Mouse (Mus musculus) neural tube, embryonic 12.5 days (tissue): Measurements from ENCODE around the gene Sap18b. TPM values are rescaled to one million over a fixed set of nuclear protein-coding genes. Genes with fewer than 3 reads are reported as not detected.
"Not testable (repeated sequence)": the region's sequence is repeated elsewhere in the genome, so short reads cannot be mapped to it uniquely, and the experiment has no call there.

Experiments
- ATAC-seq: fragments of 200-750 bp; cut with Nextera tagmentation; 2 replicates; pipeline ENCODE4 v1.8.0; 2017; ENCODE audit warnings: low read depth, mild to moderate bottlenecking, moderate TSS enrichment, moderate library complexity; ENCODE audit not compliant: low FRiP score
- H3K27ac ChIP-seq: fragments of 300-500 bp; sonication (generic); 2 replicates; pipeline ENCODE4 v1.5.1; 2016
- H3K27me3 ChIP-seq: fragments of 300-500 bp; sonication (generic); replicated peaks from 2 replicates; pipeline ENCODE4 v1.6.1; 2016; ENCODE audit warnings: mild to moderate bottlenecking
- H3K36me3 ChIP-seq: fragments of 300-500 bp; sonication (generic); 2 replicates; pipeline ENCODE4 v1.6.1; 2016; ENCODE audit warnings: mild to moderate bottlenecking
- H3K4me1 ChIP-seq: fragments of 300-500 bp; sonication (generic); 2 replicates; pipeline ENCODE4 v1.6.1; 2016
- H3K4me2 ChIP-seq: fragments of 300-500 bp; sonication (generic); replicated peaks from 2 replicates; pipeline ENCODE4 v1.6.1; 2016; ENCODE audit warnings: mild to moderate bottlenecking
- H3K4me3 ChIP-seq: fragments of 300-500 bp; sonication (generic); 2 replicates; pipeline ENCODE4 v1.5.1; 2016
- H3K9ac ChIP-seq: fragments of 300-500 bp; sonication (generic); 2 replicates; pipeline ENCODE4 v1.6.1; 2016; ENCODE audit warnings: mild to moderate bottlenecking
- H3K9me3 ChIP-seq: fragments of 300-500 bp; sonication (generic); 2 replicates; pipeline ENCODE4 v1.6.1; 2016; ENCODE audit warnings: mild to moderate bottlenecking
- WGBS: fragments of 180-500 bp; shearing (Covaris S2); methylation state at CpG from one replicate; pipeline ENCODE4 v1.1.7; 2016; 5-methylcytosine and 5-hydroxymethylcytosine counted together
- polyA plus RNA-seq: library from polyadenylated mRNA; unstranded; fragments of >200 nt; fragmentation: Nextera tagmentation; extraction: Ambion mirVana; gene quantifications from 2 replicates; pipeline ENCODE4 v1.2.1, GENCODE M21; 2016

Sap18b gene
- polyA plus RNA-seq: 355 and 356 TPM in 2 replicates

GRCm38 (mm10) chr8:95825162-95825561 is at the start of gene Sap18b:
TSS of gene Sap18b (plus strand) at chr8:95825346.
- ATAC-seq, H3K4me2 ChIP-seq, H3K9ac ChIP-seq, H3K27me3 ChIP-seq, H3K4me3 ChIP-seq, H3K4me1 ChIP-seq, H3K27ac ChIP-seq, H3K36me3 ChIP-seq, H3K9me3 ChIP-seq: not testable (repeated sequence)
- WGBS: 51% methylated on average over 25 of the region's 25 CpGs

- H3K27me3 ChIP-seq: no peaks in the 10 kb centered on the region
- H3K4me2 ChIP-seq: no peak overlapping the region
- H3K9ac ChIP-seq: no peak overlapping the region
- peaks cover 48% of the 10 kb centered on the region for H3K36me3 ChIP-seq
- H3K9me3 ChIP-seq: peaks cover 5% of the 10 kb centered on the region; the same call in 1 of the 2 replicates
- no peak for ATAC-seq
- H3K4me1 ChIP-seq: no peaks in the 10 kb centered on the region
- H3K4me3 ChIP-seq: no peak overlapping the region
- WGBS: 98% methylated on average over 3 of the region's 3 CpGs
- no peak overlapping the region for H3K27ac ChIP-seq
Observed at GRCm38 (mm10) chr8:95781085-95781484, 44.1 kb upstream of the Sap18b start.

GRCm38 (mm10) chr8:95781775-95782174 is 43.4 kb upstream of the Sap18b start:
- WGBS: 99% methylated on average over 2 of the region's 2 CpGs
- Histone ChIP-seq H3K4me1 (no peaks in the 10 kb centered on the region), H3K36me3 (peaks cover 55% of the 10 kb centered on the region)

GRCm38 (mm10) chr8:95782628-95783027 is 42.5 kb upstream of the Sap18b start:
- Histone ChIP-seq H3K9me3 (peaks cover 5% of the 10 kb centered on the region; the same call in 1 of the 2 replicates), H3K27me3 (no peaks in the 10 kb centered on the region), H3K9ac (no peak overlapping the region), H3K4me3 (no peak overlapping the region), H3K36me3 (peaks cover 63% of the 10 kb centered on the region), H3K4me2 (no peak overlapping the region), H3K4me1 (no peaks in the 10 kb centered on the region), H3K27ac (no peak overlapping the region)
- ATAC-seq: no peak

More at GRCm38 (mm10) chr8:95781775-95782174, 43.4 kb upstream of the Sap18b start:
- no peak overlapping the region for H3K4me2 ChIP-seq
- no peaks in the 10 kb centered on the region for H3K27me3 ChIP-seq
- H3K4me3 ChIP-seq: no peak overlapping the region
- ATAC-seq: no peak
- no peak overlapping the region for H3K9ac ChIP-seq
- H3K27ac ChIP-seq: no peak overlapping the region
- H3K9me3 ChIP-seq: peaks cover 5% of the 10 kb centered on the region; the same call in 1 of the 2 replicates

- Histone ChIP-seq H3K36me3 (peaks cover 63% of the 10 kb centered on the region), H3K9ac (no peak overlapping the region), H3K9me3 (no peaks in the 10 kb centered on the region), H3K4me2 (no peak overlapping the region), H3K27me3 (no peaks in the 10 kb centered on the region), H3K4me3 (no peak overlapping the region), H3K27ac (no peak overlapping the region), H3K4me1 (no peaks in the 10 kb centered on the region)
- WGBS: 98% methylated on average over 3 of the region's 4 CpGs
- no peak for ATAC-seq
Observed at GRCm38 (mm10) chr8:95785591-95785990, 39.6 kb upstream of the Sap18b start.

GRCm38 (mm10) chr8:95795333-95796061 is 29.6 kb upstream of the Sap18b start:
- H3K27ac ChIP-seq, H3K27me3 ChIP-seq, H3K4me3 ChIP-seq, H3K4me2 ChIP-seq, H3K9me3 ChIP-seq, ATAC-seq, H3K36me3 ChIP-seq, H3K9ac ChIP-seq, H3K4me1 ChIP-seq: not testable (repeated sequence)
- WGBS: 93% methylated on average over 5 of the region's 5 CpGs

GRCm38 (mm10) chr8:95799117-95799516 is 26.0 kb upstream of the Sap18b start:
- 94% methylated on average over 6 of the region's 6 CpGs for WGBS
- H3K9ac ChIP-seq: no peak overlapping the region
- H3K9me3 ChIP-seq: no peaks in the 10 kb centered on the region
- no peak overlapping the region for H3K4me2 ChIP-seq
- no peak overlapping the region for H3K27ac ChIP-seq
- ATAC-seq: no peak
- H3K4me1 ChIP-seq: no peaks in the 10 kb centered on the region
- H3K27me3 ChIP-seq: no peaks in the 10 kb centered on the region
- peaks cover 14% of the 10 kb centered on the region for H3K36me3 ChIP-seq
- H3K4me3 ChIP-seq: no peak overlapping the region

GRCm38 (mm10) chr8:95799891-95800290 is 25.3 kb upstream of the Sap18b start:
- Histone ChIP-seq H3K4me3 (no peak overlapping the region), H3K9ac (no peak overlapping the region), H3K27ac (no peak overlapping the region), H3K27me3 (no peaks in the 10 kb centered on the region), H3K4me2 (no peak overlapping the region), H3K36me3 (peaks cover 14% of the 10 kb centered on the region), H3K9me3 (no peaks in the 10 kb centered on the region), H3K4me1 (peaks cover 4% of the 10 kb centered on the region)
- 96% methylated on average over 1 of the region's 1 CpGs for WGBS
- ATAC-seq: no peak

GRCm38 (mm10) chr8:95800353-95800752 is 24.8 kb upstream of the Sap18b start:
- H3K27ac ChIP-seq: no peak overlapping the region
- H3K36me3 ChIP-seq: peaks cover 14% of the 10 kb centered on the region
- WGBS: 91% methylated on average over 3 of the region's 3 CpGs
- H3K9ac ChIP-seq: no peak overlapping the region
- no peak overlapping the region for H3K4me3 ChIP-seq
- no peaks in the 10 kb centered on the region for H3K9me3 ChIP-seq
- no peaks in the 10 kb centered on the region for H3K27me3 ChIP-seq
- ATAC-seq: no peak
- no peak overlapping the region for H3K4me2 ChIP-seq
- H3K4me1 ChIP-seq: peaks cover 9% of the 10 kb centered on the region

GRCm38 (mm10) chr8:95801476-95802064 is 23.6 kb upstream of the Sap18b start:
- peaks cover 14% of the 10 kb centered on the region for H3K36me3 ChIP-seq
- H3K27ac ChIP-seq: no peak overlapping the region
- WGBS: 100% methylated on average over 1 of the region's 1 CpGs
- H3K4me3 ChIP-seq: no peak overlapping the region
- H3K9me3 ChIP-seq: no peaks in the 10 kb centered on the region
- H3K4me1 ChIP-seq: peaks cover 20% of the 10 kb centered on the region
- H3K9ac ChIP-seq: no peak overlapping the region
- no peak overlapping the region for H3K4me2 ChIP-seq
- no peak for ATAC-seq
- no peaks in the 10 kb centered on the region for H3K27me3 ChIP-seq

GRCm38 (mm10) chr8:95802231-95802630 is 22.9 kb upstream of the Sap18b start:
- WGBS: 91% methylated on average over 8 of the region's 8 CpGs
- Histone ChIP-seq H3K4me3 (no peak overlapping the region), H3K4me1 (peaks cover 20% of the 10 kb centered on the region), H3K36me3 (peaks cover 14% of the 10 kb centered on the region), H3K9me3 (no peaks in the 10 kb centered on the region), H3K27ac (no peak overlapping the region), H3K4me2 (no peak overlapping the region), H3K9ac (no peak overlapping the region), H3K27me3 (no peaks in the 10 kb centered on the region)
- ATAC-seq: no peak

GRCm38 (mm10) chr8:95805482-95805881 is 19.7 kb upstream of the Sap18b start:
- H3K9ac ChIP-seq: peak overlapping the region; percentile 98
- peak overlapping the region; percentile 93 for H3K4me2 ChIP-seq
- H3K27me3 ChIP-seq: no peaks in the 10 kb centered on the region
- peak overlapping the region; percentile 99 for H3K4me3 ChIP-seq
- WGBS: 75% methylated on average over 2 of the region's 2 CpGs
- peaks cover 20% of the 10 kb centered on the region for H3K4me1 ChIP-seq
- H3K9me3 ChIP-seq: no peaks in the 10 kb centered on the region
- ATAC-seq: no peak
- no peak overlapping the region for H3K27ac ChIP-seq
- peaks cover 8% of the 10 kb centered on the region for H3K36me3 ChIP-seq
